Mouse (Mus musculus) bone marrow macrophage, adult 2 months (primary cell): ENCODE measurements around the gene Sprr2j-ps.

ENCODE experiments used
- CTCF ChIP-seq: IDR thresholded peaks from 2 replicates; pipeline ENCODE4 v1.5.1; 2012; ENCODE audit warnings: low read depth, mild to moderate bottlenecking, low read length, moderate library complexity
- POLR2A ChIP-seq: IDR thresholded peaks from 2 replicates; pipeline ENCODE4 v1.6.1; 2012; ENCODE audit warnings: mild to moderate bottlenecking, low read depth, low read length, borderline replicate concordance

DNA sequence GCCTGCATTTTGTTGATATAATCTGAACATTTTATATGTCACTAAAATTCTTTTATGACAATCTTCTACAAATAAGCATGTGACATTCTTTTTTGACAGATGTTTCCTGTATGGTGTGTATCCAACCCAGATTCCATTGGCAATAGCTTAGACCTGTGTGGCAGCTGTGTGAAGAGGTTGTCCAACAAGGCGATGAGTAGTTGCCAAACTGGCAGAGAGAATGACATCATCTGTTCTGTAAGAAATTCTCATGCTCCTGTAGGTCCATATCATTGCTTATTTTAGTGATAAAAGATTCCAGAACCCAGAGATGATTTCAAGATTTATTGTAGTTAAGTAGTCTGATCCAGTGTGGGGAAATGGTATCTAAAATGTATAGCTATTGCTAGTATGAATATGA, 48.7 kb downstream of the Sprr2j-ps start:
- TF ChIP-seq POLR2A, result no peak
- no peak for TF ChIP-seq CTCF
